Mouse (Mus musculus) lung, embryonic 15.5 days (tissue): Measurements from ENCODE around the gene Sbno1. TPM values are rescaled to one million over a fixed set of nuclear protein-coding genes. Genes with fewer than 3 reads are reported as not detected.

Experiments used
- ATAC-seq: fragments of 200-750 bp; cut with Nextera tagmentation; 2 replicates; pipeline ENCODE4 v1.8.0; 2017; ENCODE audit warnings: moderate number of reproducible peaks, borderline replicate concordance; ENCODE audit not compliant: low FRiP score, low TSS enrichment; ENCODE audit errors: extremely low read depth
- H3K27ac ChIP-seq: fragments of 300-500 bp; sonication (generic); 2 replicates; pipeline ENCODE4 v1.5.1; 2015; ENCODE audit warnings: moderate library complexity, mild to moderate bottlenecking, inconsistent platforms
- H3K27me3 ChIP-seq: fragments of 300-500 bp; sonication (generic); 2 replicates; pipeline ENCODE4 v1.6.1; 2015; ENCODE audit warnings: inconsistent platforms
- H3K36me3 ChIP-seq: fragments of 300-500 bp; sonication (generic); 2 replicates; pipeline ENCODE4 v1.6.1; 2015; ENCODE audit warnings: inconsistent platforms
- H3K4me1 ChIP-seq: fragments of 300-500 bp; sonication (generic); 2 replicates; pipeline ENCODE4 v1.6.1; 2015; ENCODE audit warnings: inconsistent platforms
- H3K4me2 ChIP-seq: fragments of 300-500 bp; sonication (generic); 2 replicates; pipeline ENCODE4 v1.6.1; 2015; ENCODE audit warnings: inconsistent platforms, mild to moderate bottlenecking, moderate library complexity
- H3K4me3 ChIP-seq: fragments of 300-500 bp; sonication (generic); 2 replicates; pipeline ENCODE4 v1.5.1; 2015; ENCODE audit warnings: mild to moderate bottlenecking, inconsistent platforms
- H3K9ac ChIP-seq: fragments of 300-500 bp; sonication (generic); 2 replicates; pipeline ENCODE4 v1.6.1; 2015; ENCODE audit warnings: inconsistent platforms
- H3K9me3 ChIP-seq: fragments of 300-500 bp; sonication (generic); 2 replicates; pipeline ENCODE4 v1.6.1; 2016; ENCODE audit warnings: inconsistent platforms
- WGBS: fragments of 180-500 bp; shearing (Covaris S2); methylation state at CpG from one replicate; pipeline ENCODE4 v1.1.7; 2015; 5-methylcytosine and 5-hydroxymethylcytosine counted together
- polyA plus RNA-seq: library from polyadenylated mRNA; unstranded; fragments of >200 nt; fragmentation: Nextera tagmentation; extraction: Ambion mirVana; gene quantifications from 2 replicates; pipeline ENCODE4 v1.2.1, GENCODE M21; 2015

The Sbno1 gene
- polyA plus RNA-seq, 1 experiment from 2014 or later: 80.3 TPM

DNA sequence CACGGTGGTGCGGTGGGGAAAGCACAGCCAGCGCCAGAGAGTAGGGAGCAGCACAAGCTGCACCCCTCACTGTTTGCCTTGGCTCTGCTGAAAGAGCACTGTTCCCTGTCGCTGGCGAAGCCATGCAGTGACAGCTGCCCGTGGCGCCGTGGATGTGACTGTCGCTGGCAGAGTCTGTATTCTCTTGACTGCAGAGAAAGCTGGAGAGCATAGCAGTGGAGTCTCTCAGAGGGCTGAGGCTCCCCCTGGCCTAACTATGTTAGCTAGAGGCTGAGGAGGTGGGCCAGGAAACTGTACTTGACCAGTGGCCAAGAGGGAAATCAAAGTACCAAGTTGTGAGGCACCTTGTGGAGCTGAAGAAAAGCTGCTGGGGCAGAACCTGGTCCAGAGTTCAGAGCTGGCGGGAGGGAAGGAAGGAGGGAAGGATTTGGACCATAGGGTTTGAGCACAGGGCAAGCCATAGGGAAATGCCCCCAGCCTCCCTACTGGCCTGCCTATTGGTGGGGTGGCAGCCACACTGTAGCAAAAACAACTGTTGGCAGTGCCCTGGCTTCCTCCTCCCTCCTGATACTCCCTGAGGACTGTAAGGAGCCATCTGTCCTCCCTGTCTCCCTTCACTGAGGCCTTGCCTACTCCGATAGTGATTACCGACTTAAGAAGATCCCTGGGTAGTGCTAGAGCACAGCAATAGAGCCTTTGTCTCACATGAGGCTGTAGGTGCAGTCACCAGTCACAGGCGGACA, 27.7 kb upstream of the Sbno1 start:
- WGBS: 87% methylated on average over 13 of the region's 13 CpGs
- H3K36me3 ChIP-seq: peaks cover 90% of the 10 kb centered on the region
- H3K4me3 ChIP-seq: no peak overlapping the region
- H3K4me2 ChIP-seq: no peak overlapping the region
- no peaks in the 10 kb centered on the region for H3K9me3 ChIP-seq
- no peak for ATAC-seq
- no peaks in the 10 kb centered on the region for H3K27me3 ChIP-seq
- no peak overlapping the region for H3K9ac ChIP-seq
- no peak overlapping the region for H3K27ac ChIP-seq
- no peaks in the 10 kb centered on the region for H3K4me1 ChIP-seq

DNA sequence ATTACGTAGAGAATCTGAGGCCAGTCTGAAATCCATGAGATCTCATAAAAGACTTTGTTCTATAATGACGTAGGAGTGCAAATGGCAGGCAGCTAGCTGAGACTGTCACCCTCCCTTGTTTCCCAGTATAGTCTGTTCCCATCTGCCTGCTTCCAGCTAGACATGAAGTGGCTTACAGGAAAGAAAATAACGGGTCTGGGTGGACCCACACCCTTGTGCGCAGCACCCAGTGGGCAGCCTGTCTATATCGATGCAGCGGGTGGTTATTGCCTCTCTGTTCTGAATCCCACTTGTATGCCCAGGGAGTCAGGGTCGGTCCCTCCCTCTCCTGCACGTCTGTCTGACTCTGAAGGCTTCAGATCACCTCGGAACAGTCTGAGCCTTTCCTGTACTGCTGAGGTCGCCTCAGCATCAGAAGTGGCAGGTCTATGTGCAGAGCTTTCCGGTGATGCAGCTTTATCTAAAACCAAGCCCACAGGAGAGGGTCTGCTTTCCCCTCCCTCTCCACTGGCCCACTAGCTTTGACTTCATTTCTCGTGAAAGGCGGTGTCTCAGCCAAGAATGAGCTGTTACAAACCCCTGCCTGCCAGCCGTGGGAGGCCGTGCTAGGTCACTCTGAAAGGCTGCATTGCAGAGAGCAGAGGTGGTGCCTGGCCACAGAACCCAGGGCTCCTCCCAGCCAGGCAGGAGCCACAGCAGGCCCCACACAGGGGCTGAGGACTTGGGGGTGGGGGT, 26.9 kb upstream of the Sbno1 start:
- H3K9ac ChIP-seq: no peak overlapping the region
- no peaks in the 10 kb centered on the region for H3K27me3 ChIP-seq
- no peaks in the 10 kb centered on the region for H3K4me1 ChIP-seq
- H3K4me2 ChIP-seq: no peak overlapping the region
- H3K36me3 ChIP-seq: peaks cover 89% of the 10 kb centered on the region
- H3K27ac ChIP-seq: no peak overlapping the region
- no peak overlapping the region for H3K4me3 ChIP-seq
- WGBS: 77% methylated on average over 15 of the region's 15 CpGs
- ATAC-seq: no peak
- H3K9me3 ChIP-seq: no peaks in the 10 kb centered on the region

DNA sequence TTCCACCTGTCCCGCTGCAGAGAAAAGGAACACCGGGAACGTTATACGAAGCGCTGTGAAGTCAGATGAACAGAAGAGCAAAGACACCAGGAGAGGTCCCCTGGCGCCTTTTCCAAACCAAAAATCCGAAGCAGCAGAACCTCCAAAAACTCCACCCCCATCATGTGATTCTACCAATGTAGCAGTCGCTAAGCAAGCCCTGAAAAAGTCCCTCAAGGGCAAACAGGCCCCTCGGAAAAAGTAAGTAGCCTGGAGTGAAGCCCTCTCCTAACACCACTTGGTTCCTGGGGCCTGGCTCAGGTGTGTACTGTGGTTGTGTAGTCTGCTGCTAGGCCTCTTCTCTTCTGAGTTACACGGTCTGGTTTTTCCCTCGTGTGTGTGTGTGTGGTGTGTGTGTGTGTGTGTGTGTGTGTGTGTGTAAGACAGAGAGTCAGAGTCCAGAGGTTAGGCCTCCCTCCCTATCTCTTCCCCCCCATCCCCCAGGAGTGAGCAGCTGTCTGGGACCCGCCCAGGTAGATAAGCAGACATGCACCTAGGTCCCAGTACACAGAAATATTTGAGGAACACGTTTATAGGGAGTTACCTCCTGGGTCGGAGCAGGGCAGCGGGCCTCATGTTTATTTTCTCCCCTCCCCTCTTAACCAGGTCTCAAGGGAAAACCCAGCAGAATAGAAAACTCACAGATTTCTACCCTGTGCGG, 25.0 kb upstream of the Sbno1 start:
- H3K4me3 ChIP-seq: no peak overlapping the region
- peaks cover 13% of the 10 kb centered on the region for H3K4me1 ChIP-seq
- no peaks in the 10 kb centered on the region for H3K9me3 ChIP-seq
- ATAC-seq: no peak
- 74% methylated on average over 16 of the region's 16 CpGs for WGBS
- H3K27ac ChIP-seq: no peak overlapping the region
- H3K4me2 ChIP-seq: no peak overlapping the region
- peaks cover 77% of the 10 kb centered on the region for H3K36me3 ChIP-seq
- H3K9ac ChIP-seq: no peak overlapping the region
- H3K27me3 ChIP-seq: no peaks in the 10 kb centered on the region

DNA sequence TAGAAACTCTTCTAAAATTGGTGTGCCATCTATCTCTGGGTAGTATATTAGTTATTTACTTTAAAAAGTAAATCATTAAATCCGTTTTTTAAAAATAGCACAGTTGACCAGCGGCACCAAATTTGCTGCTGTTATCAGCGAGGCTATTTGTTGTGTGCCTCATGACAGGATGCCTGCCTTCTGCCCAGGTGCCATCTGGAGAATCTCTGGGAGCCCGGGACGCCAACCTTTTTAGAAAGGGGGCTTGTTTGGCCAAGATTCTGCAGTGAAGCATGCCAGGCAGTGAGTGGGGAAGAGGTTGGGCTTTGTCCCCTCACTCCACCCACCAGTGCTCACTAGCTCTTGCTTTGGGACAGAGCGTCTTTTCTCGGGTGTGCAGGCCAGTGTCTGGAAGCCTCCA, 24.2 kb upstream of the Sbno1 start:
- no peak overlapping the region for H3K9ac ChIP-seq
- 82% methylated on average over 7 of the region's 7 CpGs for WGBS
- H3K27ac ChIP-seq: no peak overlapping the region
- H3K4me3 ChIP-seq: no peak overlapping the region
- ATAC-seq: no peak
- H3K9me3 ChIP-seq: no peaks in the 10 kb centered on the region
- H3K4me1 ChIP-seq: peaks cover 13% of the 10 kb centered on the region
- no peak overlapping the region for H3K4me2 ChIP-seq
- no peaks in the 10 kb centered on the region for H3K27me3 ChIP-seq
- peaks cover 72% of the 10 kb centered on the region for H3K36me3 ChIP-seq

DNA sequence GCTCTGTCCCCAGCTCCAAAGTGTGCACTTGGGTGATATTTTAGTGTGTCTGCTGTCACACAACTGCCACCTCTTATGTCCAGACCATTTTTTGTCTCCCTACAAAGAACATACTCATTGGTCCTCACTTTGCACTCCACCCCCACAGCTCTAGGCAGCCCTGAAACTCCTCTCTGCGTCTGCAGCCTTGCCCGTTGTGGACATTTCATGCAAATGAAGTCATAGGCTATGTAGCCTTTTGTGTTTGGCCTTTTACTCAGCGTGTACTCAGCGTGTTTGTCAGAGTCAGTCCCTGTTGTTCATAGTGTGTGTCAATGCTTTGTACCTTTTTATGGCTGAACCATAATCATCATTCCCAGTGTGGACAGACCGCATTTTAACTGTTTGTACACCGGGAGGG, 23.7 kb upstream of the Sbno1 start:
- Histone ChIP-seq H3K4me1 (peaks cover 19% of the 10 kb centered on the region), H3K9ac (no peak overlapping the region)

DNA sequence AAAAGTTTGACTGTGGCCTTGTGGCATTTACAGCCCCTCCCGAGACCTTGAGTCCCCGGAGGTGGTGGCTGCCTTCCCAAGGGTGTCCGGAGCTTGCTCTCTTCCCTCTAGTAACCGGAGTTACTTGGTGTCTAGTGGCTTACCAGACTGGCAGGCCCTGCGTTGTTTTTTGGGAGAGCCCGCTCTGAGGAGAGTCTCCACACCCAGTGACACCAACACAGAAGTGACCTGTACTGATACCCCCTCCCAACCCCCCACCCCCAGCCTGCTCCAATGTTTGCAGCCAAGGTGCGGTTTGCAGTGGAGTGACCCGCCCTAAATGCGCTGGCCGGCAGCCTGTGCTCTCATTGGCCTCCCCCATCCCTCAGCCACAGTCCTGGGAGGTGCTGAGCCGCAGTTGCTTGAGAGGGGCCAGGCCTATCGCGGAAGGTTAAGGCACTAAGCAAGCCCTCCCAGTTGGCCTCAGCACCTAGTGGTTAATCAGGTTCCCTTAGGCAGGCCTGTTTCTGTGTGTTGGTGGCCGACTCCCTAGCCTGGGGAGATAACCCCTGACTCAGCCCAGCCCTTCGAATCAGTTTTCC, 20.6 kb upstream of the Sbno1 start:
- peak overlapping the region; percentile 89 for H3K4me3 ChIP-seq
- peaks cover 39% of the 10 kb centered on the region for H3K36me3 ChIP-seq
- no peaks in the 10 kb centered on the region for H3K27me3 ChIP-seq
- peak overlapping the region; percentile 90 for H3K27ac ChIP-seq
- no peaks in the 10 kb centered on the region for H3K9me3 ChIP-seq
- ATAC-seq: peak; percentile 63
- H3K9ac ChIP-seq: peak overlapping the region; percentile 83
- 1% methylated on average over 15 of the region's 15 CpGs for WGBS
- H3K4me1 ChIP-seq: peaks cover 23% of the 10 kb centered on the region
- peak overlapping the region; percentile 93 for H3K4me2 ChIP-seq

More for the DNA sequence above, 23.7 kb upstream of the Sbno1 start:
- Histone ChIP-seq H3K36me3 (peaks cover 66% of the 10 kb centered on the region), H3K9me3 (no peaks in the 10 kb centered on the region), H3K4me2 (no peak overlapping the region), H3K27ac (no peak overlapping the region), H3K4me3 (no peak overlapping the region), H3K27me3 (no peaks in the 10 kb centered on the region)
- no peak for ATAC-seq
- 72% methylated on average over 6 of the region's 6 CpGs for WGBS

DNA sequence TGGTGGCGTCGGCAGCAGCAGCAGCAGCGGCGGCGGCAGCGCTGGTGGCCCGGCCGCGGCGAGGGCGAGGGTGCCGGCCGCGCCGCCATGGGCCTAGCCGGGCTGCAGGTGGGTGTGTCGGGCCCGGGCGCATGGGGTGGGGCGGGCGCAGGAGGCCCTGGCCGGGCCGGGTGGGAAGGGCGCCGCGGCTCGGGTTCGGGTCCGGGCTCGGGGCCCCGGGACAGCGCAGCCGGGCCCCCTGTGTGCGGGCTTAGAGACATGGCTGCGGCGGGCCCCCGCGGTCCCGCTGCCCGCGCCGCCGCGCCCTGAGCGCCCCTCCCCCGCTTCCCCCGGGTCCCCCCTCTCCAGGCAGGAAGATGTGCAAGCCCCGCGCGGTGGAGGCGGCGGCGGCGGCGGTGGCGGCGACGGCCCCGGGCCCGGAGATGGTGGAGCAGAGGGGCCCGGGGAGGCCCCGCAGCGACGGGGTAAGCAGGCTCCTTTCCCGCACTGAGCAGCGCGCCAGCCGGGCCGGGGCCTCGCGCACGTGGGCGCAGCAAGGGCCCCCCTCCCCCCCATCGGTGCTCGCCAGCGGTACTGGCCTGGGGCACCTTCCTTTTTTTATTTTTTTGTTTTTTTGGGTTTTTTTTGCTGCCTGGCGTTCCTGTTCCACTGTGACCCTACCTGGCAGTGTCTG, 20.0 kb upstream of the Sbno1 start:
- Histone ChIP-seq H3K27ac (peak overlapping the region; percentile 90), H3K9ac (peak overlapping the region; percentile 83), H3K9me3 (no peaks in the 10 kb centered on the region), H3K4me3 (peak overlapping the region; percentile 89), H3K36me3 (peaks cover 33% of the 10 kb centered on the region), H3K4me1 (peaks cover 26% of the 10 kb centered on the region), H3K27me3 (no peaks in the 10 kb centered on the region), H3K4me2 (peak overlapping the region; percentile 93)
- peak; percentile 64 for ATAC-seq
- WGBS: under 1% methylated on average over 30 of the region's 77 CpGs

DNA sequence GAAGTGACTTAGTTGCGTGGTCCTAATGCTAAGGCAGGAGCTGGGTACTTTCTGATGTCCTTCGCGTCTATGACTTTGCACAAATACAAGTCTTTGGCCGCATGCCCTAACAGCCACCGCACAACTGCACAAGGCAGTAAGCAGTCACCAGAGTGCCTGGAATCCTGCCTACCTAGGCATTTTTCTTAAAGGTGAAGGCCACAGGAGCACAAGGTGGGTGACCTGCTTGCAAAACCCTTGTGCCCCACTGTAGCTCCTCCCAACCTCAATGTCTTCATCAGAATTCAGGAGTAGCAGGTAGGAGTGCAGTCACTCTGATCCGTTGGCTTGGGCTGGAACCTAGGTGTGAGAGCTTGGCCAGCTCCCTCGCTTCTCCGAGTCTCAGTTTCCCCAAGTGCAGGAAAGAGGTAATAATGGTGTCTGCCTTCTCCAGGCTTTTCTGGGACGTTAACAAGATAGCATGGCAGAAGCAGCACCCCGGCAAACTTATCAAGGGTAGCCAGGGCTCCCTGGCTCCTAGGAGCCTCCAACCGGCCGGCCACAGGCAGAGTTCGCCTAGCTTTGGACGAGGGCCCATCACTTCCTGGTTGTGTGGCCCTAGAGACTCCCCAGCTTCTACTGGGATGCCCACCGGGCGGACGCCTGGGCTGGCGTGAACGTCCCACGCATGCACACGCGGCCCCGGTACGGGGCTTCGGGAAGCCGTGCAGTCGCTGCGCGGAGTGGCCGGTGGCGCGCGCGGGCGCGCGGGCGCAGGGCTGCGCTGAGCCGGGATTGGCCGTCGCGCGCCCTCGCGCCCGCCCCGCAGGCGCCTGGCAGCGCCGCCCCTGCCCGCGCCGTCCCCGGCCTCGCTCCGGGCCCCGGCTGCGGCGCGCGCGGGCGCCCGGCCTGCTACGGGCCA, 19.1 kb upstream of the Sbno1 start:
- 3% methylated on average over 64 of the region's 66 CpGs for whole genome bisulfite sequencing
- peak overlapping the region; percentile 89 for H3K4me3 ChIP-seq
- peaks cover 25% of the 10 kb centered on the region for H3K36me3 ChIP-seq
- peaks cover 31% of the 10 kb centered on the region for H3K4me1 ChIP-seq
- H3K4me2 ChIP-seq: peak overlapping the region; percentile 93
- peak overlapping the region; percentile 83 for H3K9ac ChIP-seq
- no peaks in the 10 kb centered on the region for H3K27me3 ChIP-seq
- peak overlapping the region; percentile 90 for H3K27ac ChIP-seq
- peak; percentile 90 for ATAC-seq
- no peaks in the 10 kb centered on the region for H3K9me3 ChIP-seq

DNA sequence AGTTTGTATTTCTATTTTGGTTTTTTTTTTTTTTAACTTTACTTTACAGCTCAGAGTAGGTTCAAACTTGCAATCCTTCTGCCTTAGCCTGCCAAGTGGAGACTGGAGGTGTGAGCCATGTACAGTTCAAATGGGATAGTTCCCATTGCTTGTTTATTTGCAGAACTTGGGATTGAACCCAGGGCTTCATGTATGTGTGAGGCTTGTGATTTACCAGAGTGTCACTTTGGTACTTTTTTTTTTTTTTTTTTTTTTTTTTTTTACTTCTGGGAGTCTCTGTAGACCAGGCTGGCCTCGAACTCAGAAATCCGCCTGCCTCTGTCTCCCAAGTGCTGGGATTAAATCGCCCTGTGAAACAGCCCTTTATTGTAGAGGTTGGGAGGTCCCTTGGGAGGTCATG, 18.4 kb upstream of the Sbno1 start:
- ATAC-seq: no peak
- no peak overlapping the region for H3K27ac ChIP-seq
- peak overlapping the region; percentile 93 for H3K4me2 ChIP-seq
- WGBS: 72% methylated on average over 3 of the region's 3 CpGs
- peaks cover 31% of the 10 kb centered on the region for H3K4me1 ChIP-seq
- H3K9me3 ChIP-seq: no peaks in the 10 kb centered on the region
- H3K36me3 ChIP-seq: peaks cover 20% of the 10 kb centered on the region
- H3K9ac ChIP-seq: no peak overlapping the region
- peak overlapping the region; percentile 89; the same call in 1 of the 2 replicates for H3K4me3 ChIP-seq
- H3K27me3 ChIP-seq: no peaks in the 10 kb centered on the region

DNA sequence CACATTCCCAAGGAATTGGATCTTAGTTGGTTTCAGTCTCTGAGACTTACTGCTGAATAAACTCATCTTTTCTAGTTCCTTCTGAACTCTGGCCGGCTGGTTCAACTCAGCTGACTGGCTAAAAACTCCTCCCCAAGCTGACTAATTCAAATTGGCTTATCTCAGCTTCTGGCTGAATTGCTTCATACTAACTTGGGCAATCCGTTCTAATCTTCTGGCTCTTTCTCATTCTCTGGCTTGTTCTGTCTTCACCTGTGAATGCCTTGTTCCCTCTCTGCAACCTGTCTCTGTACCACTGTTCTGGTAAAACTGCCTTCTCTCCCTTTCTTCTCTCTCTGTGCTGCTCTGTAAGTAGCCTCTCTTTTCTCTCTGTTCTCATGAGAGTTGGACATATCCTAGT, 16.8 kb upstream of the Sbno1 start:
- Histone ChIP-seq H3K4me3 (no peak overlapping the region), H3K9ac (no peak overlapping the region)
- 83% methylated on average over 2 of the region's 2 CpGs for WGBS

More for the DNA sequence above, 16.8 kb upstream of the Sbno1 start:
- H3K4me2 ChIP-seq: no peak overlapping the region
- H3K27me3 ChIP-seq: no peaks in the 10 kb centered on the region
- H3K36me3 ChIP-seq: peaks cover 6% of the 10 kb centered on the region
- H3K9me3 ChIP-seq: no peaks in the 10 kb centered on the region
- no peak overlapping the region for H3K27ac ChIP-seq
- H3K4me1 ChIP-seq: peaks cover 34% of the 10 kb centered on the region
- no peak for ATAC-seq
